Mouse (Mus musculus) mouse trophoblast stem cell (cell line): ENCODE results near the gene Agfg1.

Source experiments
- in situ Hi-C, 2 experiments: fragments of 300-500 bp; cut with MseI, MboI; formaldehyde crosslinking; loops; 2 replicates in 1 of 2; 3 replicates in 1 of 2; pipeline ENCODE4 v1.15.1; 2025

The Agfg1 gene

DNA sequence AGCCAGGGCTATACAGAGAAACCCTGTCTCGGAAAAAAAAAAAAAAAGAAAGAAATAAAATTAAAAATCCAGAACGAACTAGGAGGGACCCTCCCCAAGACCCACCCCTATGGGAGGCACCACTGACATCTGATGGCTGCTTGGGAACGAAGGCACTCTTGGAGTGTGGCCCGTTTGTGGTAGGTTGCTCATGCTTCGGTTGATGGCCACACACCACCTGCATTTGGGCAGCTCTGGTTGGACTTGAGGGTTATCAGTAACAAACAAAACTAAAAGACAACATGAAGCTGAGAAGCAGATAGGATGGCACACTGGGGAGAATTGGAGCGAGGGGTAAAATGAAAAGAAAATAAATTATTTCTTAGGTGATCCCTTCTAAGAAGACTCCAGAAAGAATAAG lies 15.1 kb upstream of the Agfg1 start:
- in situ Hi-C loops, result no loop called here

DNA sequence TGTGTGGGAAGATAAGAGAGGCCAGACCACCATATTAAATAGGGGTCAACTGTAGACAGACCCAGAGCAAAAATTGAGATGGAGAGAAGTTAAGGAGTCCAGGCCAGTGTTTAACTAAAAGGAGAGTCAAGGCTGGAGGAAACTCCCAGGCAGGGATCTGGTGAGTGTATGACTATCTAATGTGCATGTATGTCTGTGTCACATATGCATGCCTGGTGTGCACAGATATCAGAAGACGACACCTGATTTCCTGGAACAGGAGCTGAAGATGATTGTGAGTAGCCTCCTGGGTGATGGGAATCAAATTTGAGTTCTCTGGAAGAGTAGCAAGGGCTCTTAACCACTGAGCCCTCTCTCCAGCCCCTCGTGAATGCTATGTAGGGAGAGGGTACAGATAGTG lies 14.0 kb upstream of the Agfg1 start:
- in situ Hi-C loops, result no loop called here

DNA sequence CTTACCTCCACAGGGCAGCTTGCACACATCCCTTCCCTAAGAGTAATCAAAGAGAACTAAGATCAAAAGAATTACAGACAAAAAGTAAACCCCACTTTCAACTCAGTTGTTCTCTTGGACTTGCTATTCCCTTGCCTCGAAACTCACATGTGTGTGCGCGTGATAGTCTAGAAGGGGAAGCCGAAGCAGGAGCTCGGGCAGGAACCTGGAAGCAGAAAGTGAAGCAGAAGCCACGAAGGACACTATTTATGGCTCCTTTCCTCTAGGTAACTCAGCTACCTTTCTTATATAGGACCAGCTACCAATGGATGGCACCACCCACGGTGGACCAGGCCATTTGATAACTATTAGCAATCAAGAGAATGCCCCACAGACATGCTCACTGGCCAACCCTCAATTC lies 13.5 kb upstream of the Agfg1 start:
- in situ Hi-C loops, result no loop called here

DNA sequence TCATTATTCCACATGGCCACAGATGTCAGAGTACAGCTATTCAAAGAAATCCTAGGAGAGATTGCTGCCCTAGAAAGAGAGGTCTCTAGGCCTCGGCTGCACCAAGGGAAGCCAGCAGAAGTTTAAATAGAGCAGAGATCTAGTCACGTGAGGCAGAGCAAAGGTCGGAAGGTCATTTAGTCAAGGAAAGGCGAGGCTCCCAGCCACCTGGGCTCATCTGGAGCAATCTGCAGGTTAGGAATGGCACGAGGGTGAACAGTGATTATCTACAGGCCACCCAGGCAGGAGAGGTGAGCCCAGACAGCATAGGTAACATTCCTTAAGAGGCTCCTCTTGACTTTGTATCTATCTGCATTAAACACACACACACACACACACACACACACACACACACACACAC lies 12.4 kb upstream of the Agfg1 start:
- in situ Hi-C loops, result no loop called here

DNA sequence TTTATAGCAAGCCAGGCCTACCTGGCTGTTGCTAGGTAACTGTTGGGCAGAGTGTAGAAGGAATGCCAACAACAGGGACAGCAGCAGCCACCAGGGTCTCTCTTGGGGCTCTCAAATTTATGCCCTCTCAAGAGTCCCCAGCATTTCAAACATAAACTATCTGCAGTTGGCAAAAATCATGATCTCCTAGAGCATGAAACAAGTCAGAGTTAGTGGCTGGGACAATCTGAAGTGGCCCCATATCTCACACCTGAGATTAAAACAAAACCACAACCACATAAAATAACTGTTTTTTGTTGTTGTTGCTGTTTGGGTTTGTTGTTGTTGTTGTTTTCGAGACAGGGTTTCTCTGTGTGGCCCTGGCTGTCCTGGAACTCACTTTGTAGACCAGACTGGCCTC lies 8.5 kb upstream of the Agfg1 start:
- in situ Hi-C loops, result no loop called here

DNA sequence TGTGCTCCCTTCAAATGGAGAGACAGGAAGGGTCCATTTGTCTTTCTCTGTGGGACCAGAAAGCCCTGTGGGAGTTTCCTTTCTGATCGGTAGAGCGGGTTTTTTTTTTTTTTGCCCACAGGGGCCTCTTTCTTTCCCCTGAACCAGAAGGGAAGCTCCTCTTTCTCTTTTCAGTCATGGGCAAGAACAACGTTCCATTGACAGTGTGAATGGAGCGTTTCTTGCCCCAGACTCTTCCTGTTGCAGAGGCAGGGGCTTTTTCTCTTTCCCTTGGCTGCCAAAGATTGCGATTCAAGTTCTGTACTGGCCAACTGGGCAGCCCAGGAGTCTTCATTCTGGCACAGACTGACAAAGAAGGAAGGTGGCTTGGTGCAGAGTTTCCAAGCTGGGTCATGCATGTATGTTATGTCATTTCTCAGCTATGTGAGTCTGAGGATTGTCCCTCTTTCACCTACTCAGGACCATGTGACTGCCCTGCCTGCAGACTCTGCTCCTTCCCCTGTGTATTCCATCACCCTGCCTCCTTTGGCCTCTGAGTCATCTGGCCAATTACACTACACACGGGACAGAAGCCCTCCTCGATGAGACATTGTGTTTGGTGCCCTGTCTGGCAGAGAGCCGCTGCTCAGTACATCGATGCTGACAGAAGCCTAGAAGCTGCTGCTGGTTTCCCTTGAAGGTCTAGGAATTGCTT lies 7.6 kb upstream of the Agfg1 start:
- in situ Hi-C loops, result no loop called here

DNA sequence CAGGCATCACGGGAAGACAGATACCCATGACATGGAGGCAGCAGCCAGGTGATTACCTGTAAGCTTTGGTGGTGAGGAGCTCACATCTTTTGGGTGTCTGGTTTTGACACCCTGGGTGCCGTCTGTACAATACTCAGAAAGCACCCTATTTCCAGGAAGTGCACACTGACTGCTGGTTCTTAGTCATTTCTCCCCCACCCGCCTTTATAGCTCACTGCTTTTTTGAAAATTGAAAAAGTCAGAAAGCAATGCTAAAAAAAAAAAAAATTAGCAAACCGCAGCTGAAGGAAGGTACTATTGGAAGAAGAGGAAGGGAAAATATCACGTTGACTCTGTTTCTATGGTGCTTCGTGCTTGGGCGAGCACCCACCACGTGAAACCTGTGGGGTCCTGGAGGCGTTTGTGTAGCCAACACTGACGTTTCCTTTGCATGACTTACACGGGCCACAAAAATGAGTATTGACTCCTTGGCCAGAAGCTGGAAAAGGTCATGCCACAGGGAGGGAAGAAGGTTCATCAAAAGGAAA lies 6.7 kb upstream of the Agfg1 start:
- in situ Hi-C loops, result no loop called here

DNA sequence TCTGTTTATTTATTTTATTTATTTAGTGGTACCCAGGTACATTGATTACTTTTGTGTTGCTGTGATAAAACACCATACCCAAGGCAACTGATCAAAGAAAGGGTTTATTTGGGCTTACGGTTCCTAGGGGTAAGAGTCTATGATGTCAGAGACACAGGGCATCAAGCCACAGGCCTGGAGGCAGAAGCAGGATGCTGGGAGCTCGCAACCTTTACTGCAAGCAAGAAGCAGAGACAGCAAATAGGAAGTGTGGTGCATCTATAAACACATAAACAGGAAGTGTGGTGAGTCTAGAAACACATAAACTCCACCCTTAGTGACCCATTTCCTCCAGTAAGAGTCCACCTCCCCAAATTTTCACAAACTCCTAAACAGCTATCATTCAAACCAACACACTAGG lies 5.8 kb upstream of the Agfg1 start:
- in situ Hi-C loops, result no loop called here

DNA sequence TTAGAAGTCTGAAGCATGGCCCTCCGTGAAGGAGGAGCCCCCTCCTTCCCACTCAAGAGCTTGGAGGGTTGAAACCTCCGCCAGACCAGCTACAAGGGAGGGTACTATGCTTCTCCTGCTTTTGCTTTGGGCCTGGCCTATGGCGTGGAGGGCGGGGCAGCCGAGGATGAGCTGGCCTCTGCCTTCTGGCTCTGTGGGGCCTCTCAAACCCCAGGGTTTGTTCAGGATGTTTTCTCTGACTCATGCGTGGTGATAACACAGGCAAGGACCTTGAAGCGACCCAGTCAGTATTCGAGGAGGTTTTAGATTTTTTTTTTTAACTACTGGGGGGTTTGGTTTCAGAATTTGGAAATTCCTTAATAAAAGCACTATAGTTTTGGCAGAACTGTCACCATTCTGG lies 4.7 kb upstream of the Agfg1 start:
- in situ Hi-C loops, result no loop called here

DNA sequence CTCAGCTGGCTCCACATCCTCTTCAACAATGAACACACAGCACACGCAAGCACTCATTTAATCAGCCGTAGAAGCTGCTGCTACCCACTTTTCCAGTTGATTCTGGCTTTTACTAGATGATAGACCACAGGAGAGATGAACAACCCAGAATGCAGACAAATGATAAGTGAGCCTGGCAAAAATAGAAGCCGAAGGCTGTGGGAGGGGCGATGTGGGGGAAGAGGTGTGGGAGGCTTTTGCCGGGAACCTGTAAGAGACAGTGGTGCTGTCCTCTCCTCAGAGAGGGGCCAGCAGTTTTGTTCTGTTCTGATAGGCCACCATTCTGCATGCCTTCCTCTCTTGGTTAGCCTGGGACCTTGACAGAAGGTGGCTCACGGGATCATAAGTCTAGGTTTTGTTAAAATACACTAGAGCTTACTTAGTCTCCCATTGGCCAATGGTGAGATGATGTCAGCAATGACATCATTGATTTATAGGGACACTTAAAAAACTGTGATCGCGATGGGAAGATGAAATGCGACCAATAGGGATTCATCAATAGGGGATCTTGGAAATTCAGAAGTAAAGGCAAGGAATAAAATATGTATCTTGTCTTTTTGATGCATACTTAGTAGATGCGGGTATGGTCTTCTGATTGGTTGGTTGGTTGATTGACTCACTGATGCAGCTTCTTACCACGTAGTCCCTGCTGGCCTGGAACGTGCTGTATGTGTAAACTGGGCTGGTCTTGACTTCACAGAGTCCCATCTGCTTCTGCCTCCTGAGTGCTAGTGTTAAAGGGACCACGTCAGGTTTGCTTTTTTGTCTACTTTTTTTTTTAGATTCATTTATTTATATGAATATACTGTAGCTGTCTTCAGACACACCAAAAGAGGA lies 2.7 kb upstream of the Agfg1 start:
- in situ Hi-C loops, result no loop called here

DNA sequence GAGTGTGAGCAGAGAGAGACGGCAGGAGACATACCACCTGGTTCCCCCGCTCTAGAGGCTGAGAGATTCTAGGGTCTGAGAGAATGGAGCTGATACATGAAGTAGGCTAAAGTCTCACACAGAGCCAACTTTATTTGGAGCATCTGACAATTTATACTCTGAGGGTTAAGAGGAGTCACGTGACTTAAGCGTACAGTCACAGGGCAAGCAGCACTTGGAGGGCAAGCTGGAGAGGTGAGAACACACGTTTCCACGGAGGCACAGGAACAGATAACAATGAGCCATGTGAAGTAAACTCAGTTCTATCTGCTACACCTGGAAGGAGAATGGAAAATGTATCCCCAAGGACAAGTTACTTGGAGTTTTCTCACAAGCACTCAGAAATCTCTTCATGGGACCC lies 1.7 kb upstream of the Agfg1 start:
- in situ Hi-C loops, result no loop called here

DNA sequence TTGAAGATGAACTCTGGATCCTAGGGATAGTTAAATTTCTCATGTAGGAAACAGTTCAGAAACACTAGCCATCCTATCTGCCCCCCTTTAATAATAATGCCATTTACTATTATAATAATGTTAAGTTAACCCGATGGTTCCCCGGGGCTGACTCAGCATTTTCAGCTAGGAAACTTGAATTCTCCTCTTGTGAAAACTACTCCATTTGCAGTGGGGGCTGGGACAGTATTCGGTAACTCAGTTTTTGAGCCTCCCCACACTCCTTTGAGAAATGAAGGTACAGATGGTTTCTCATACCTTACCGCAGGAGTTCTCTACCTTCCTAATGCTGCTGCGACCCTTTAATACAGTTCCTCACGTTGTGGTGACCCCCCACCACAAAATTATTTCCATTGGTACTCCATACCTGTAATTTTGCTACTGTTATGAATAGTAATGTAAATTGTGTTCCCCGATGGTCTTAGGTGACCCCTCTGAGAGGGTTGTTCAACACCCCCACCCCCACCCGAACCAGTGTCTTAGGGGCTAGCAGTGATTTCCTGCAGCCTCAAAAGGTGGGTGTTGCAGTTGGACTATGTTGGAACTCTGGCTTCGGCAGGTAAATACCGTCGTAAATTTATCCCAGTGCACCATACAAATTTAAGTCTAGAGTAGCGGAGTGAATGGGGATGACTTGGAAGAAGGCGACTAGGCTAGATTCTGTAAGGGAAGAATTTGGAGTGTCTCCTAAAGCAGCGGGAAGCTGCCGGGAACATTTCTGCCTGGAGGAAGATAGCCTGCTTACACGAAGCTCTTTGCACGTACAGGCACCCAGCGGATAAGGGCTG lies 601 bp upstream of the Agfg1 start:
- in situ Hi-C loops, result no loop called here

DNA sequence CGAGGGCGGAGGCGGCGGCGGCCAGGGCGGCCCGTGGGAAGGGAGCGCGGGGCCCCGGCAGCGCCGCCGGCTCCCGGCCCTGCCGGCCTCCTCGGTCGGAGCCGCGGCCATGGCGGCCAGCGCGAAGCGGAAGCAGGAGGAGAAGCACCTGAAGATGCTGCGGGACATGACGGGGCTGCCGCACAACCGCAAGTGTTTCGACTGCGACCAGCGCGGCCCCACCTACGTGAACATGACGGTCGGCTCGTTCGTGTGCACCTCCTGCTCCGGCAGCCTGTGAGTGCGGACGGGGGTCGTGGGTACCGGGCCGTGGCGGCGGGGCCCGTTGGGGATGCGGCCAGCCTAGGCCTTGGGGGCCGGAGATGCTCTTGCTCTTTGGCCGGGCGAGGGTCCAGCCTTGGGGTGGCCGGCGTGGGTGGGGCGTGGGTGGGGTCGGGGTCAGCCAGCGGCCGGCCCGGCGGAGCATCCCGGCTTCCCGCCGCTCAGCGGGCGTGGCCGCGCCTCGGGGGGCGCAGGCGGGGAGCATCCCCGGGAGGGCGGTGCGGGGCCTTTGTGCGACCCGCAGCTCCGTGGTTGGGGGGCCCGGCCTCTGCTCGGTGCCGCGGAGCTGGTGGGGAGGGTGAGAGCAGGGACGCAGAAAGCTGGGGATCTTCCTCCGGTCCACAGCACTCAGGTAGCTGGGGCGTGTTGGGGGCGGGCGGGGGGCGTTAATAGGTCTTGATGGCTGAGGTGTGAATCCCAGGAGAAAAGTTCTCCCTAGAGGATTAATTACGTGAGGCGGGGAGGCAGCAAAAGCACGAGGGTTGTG lies 535 bp downstream of the Agfg1 start:
- in situ Hi-C loops, result no loop called here

DNA sequence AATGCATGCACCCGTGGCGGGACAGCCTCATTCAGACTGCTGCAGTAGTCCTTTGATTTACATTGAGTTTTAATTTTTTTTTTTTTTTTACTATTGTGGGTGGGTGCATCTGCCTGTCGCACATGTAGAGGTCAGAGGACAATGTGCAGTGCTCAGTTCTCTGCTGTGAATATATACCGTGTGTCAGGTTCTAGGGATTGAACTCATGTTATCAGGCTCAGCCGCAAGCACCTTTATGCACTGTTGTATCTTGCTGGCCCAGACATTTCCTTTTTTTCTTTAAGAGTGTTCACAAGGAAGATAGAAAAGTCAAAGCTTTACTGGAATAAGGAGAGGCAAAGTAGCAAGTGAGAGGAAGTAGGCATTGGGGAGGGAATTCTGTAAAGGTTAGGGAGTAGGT lies 16.4 kb downstream of the Agfg1 start:
- in situ Hi-C loops, result no loop called here

DNA sequence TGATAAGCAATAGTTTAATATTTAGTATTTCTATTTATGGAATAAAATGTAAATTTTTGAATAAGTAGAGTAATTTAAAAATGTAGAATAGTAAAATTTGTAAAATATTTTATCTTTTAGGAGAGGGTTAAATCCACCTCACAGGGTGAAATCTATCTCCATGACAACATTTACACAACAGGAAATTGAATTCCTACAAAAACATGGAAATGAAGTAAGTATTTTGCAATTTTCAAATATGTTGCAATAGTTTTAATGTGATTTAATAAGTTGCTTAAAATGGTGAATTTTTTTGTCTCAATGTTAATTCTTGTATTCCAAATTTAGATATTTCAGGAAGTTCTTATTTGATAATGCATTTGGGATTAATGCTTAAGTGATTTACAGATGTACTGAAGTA lies 19.0 kb downstream of the Agfg1 start:
- in situ Hi-C loops, result no loop called here

DNA sequence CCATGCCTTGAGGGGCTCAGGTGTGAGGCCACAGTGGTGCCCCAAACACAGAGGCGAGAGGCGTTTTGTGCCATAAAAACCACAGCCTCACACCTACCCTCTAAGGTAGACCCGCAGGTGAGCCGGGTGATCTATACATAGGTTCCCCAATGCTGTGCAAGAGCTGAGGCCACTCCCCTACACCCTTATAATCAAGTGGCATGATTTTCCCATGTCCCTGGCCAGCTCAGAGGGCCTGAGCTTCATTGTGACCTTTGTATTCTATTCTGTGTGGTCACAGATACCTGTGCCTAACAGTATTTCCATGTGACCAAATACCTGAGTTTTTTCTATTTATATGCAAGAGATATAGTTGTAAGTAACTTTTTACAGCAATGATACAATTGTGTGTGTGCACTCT lies 21.1 kb downstream of the Agfg1 start:
- in situ Hi-C loops, result no loop called here

DNA sequence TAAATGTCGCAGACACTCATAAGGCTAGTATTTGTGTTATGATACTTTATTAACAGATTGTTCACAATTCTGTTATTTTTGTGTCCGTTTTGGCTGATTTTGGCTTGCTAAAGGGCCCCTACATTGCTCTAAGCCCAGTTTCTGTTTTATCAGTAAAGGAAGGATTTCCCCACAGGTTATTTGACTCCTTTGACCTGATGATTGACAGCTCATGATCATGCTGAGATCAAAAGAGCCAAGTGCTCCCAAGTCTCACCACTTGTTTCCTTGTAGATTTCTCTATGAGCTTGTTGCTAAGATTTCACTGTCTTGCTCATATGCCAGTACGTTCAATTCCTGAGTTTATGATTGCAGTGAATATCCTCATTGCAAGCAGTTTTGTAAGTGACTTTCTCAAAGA lies 30.9 kb downstream of the Agfg1 start:
- in situ Hi-C loops, result no loop called here

DNA sequence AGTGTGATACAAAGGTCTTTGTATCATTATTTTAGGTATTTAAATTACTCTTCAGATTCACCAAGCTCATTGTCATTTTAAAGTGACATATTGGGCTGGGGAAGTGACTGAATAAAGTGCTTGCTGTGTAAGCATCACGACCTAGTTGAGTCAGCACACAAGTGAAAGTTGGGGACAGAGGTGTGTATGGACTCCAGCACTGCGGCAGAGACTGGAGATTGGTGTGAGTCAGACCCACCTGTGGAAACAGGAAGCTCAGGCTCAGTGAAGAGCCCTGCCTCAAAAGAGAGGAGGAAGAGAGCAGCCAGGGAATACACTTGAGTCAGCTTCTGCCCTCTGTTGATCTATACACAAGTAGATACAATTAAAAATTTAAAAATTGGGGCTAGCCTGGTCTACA lies 39.9 kb downstream of the Agfg1 start:
- in situ Hi-C loops, result no loop called here

DNA sequence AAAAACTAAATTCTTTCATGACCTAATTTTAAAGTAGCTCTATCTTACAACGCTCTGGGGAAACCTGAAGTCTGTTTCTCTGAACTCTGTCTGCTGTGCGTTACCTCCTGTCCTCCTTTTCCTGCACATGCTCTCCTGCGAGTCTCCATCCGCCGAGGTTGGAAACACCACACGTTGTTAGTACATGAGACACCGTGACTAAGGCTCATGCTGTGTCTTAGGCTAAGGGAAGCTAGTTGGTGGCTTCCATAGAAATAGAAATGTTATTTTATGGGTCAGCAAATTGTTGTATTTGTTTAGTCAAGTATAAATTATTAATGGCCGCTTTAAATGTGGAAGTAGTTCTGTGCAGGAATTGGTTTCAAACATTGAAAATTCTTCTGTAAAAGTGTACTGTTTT lies 40.9 kb downstream of the Agfg1 start:
- in situ Hi-C loops, result no loop called here

DNA sequence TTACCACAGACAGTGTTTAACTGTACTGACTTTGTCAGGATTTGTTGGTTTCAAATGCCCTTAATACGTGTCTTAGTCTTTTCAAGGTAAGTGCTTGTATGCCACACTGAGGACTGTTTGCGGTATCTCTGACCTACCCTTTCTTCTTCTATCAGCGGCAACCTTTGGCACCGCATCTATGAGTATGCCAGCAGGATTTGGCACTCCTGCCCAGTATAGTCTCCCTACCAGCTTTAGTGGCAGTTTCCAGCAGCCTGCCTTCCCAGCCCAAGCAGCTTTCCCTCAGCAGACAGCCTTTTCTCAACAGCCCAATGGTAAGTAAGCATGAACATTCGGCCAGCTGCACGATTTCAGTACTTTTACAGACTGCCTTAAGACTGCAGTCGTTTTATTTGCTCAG lies 54.0 kb downstream of the Agfg1 start:
- in situ Hi-C loops, result no loop called here

DNA sequence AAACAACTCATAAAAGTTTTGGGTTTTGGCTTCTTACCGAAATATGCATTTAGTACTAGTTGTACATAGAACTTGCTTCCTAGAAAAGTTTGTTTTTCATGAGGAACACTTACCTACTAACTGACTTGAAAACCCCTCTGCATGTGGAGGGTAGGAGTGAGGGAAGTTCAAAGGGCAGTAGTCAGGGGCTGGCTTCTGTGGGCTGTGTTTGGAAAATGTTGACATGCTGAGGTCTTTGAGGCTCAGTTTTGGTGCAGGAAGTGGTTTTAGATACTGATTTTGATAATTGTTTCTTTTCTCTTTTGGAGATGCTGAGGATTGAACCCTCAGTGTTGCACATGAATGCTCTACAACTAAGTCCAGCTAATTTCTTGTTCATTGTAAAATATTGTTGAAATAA lies 61.3 kb downstream of the Agfg1 start:
- in situ Hi-C loops, result no loop called here
